Mouse (Mus musculus) cerebellum, adult 11 months (tissue): ENCODE measurements around the gene Fbxw17.
"Not testable (repeated sequence)": the region's sequence is repeated elsewhere in the genome, so short reads cannot be mapped to it uniquely, and the experiment has no call there.

ENCODE experiments used
- DNase-seq: peaks from one replicate; pipeline ENCODE4 v3.0.0; 2022

Fbxw17 gene

GRCm38 (mm10) chr13:50417389-50418183 lies at the start of gene Fbxw17:
Gene Fbxw17 (plus strand): TSS chr13:50417864.
- DNase-seq: peak; percentile 62

- DNase-seq: not testable (repeated sequence)
Measured at GRCm38 (mm10) chr13:50372934-50373705, 44.5 kb upstream of the Fbxw17 start.

- DNase-seq: not testable (repeated sequence)
Measured at GRCm38 (mm10) chr13:50389146-50389545, 28.5 kb upstream of the Fbxw17 start.

GRCm38 (mm10) chr13:50418421-50418820 lies 757 bp downstream of the Fbxw17 start:
- DNase-seq: no peak

GRCm38 (mm10) chr13:50423625-50424209 lies 6.1 kb downstream of the Fbxw17 start:
- no peak for DNase-seq

- DNase-seq: no peak
Measured at GRCm38 (mm10) chr13:50424517-50424916, 6.9 kb downstream of the Fbxw17 start.

GRCm38 (mm10) chr13:50426686-50427085 lies 9.0 kb downstream of the Fbxw17 start:
- no peak for DNase-seq

- DNase-seq: no peak
Measured at GRCm38 (mm10) chr13:50443812-50444211, 26.1 kb downstream of the Fbxw17 start, which contains the start of gene Gm47429. Gene Gm47429 (minus strand): TSS chr13:50443912.

GRCm38 (mm10) chr13:50445261-50445660 lies 27.6 kb downstream of the Fbxw17 start:
- DNase-seq: no peak

- DNase-seq: not testable (repeated sequence)
Measured at GRCm38 (mm10) chr13:50452266-50452665, 34.6 kb downstream of the Fbxw17 start.

- DNase-seq: no peak
Measured at GRCm38 (mm10) chr13:50453426-50453825, 35.8 kb downstream of the Fbxw17 start.

GRCm38 (mm10) chr13:50460433-50460832 lies 42.8 kb downstream of the Fbxw17 start:
- not testable (repeated sequence) for DNase-seq

GRCm38 (mm10) chr13:50464621-50465562 lies 47.2 kb downstream of the Fbxw17 start:
- no peak for DNase-seq

- DNase-seq: no peak
Measured at GRCm38 (mm10) chr13:50467007-50467406, 49.3 kb downstream of the Fbxw17 start, which contains the start of gene Nutm2. Gene Nutm2 (plus strand): TSS chr13:50467307.
